Mouse (Mus musculus): ENCODE results near the gene Gal3st1. TPM values are rescaled to one million over a fixed set of nuclear protein-coding genes. Genes with fewer than 3 reads are reported as not detected.

Gal3st1 gene
- total RNA-seq, 2 experiments from 2014 or later = 9.8 to 9.9 TPM

DNA sequence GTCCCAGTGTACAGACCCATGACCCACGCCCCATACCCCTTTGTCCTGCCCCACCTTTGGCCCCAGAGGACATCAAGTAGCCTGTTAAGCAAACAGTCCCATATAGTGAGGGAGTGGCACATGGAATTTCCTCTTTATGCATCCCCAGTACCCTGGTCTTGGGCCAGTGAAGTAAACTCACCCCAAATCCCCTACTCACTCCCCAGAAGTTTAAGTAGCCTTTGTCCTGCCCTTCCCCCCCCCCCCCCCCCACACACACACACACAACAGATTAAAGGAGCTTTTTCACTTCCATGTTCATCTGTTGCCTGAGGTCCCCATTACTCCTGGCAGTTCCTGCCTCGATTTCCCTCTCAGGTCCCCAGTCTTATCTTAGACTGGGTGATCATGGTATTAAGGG, 39.9 kb downstream of the Gal3st1 start:
- Histone ChIP-seq H3K27ac (no peak overlapping the region), H3K4me3 (no peak overlapping the region)
- no peak for DNase-seq (ENCODE audit: extremely low spot score in 1 of 2, low spot score in 2 of 2)
- intact Hi-C loops (cut with DNase I) = no loop called here
- TF ChIP-seq CTCF (IDR thresholded peaks at IDR 0.05) = no peak

- DNase-seq (ENCODE audit: extremely low spot score in 1 of 2, low spot score in 2 of 2) = no peak
- TF ChIP-seq CTCF (IDR thresholded peaks at IDR 0.05) = no peak
- Histone ChIP-seq H3K27ac (no peak overlapping the region), H3K4me3 (no peak overlapping the region)
- intact Hi-C loops (cut with DNase I) = no loop called here
Measured at GRCm38 (mm10) chr11:4027066-4027465, 43.6 kb downstream of the Gal3st1 start.

DNA sequence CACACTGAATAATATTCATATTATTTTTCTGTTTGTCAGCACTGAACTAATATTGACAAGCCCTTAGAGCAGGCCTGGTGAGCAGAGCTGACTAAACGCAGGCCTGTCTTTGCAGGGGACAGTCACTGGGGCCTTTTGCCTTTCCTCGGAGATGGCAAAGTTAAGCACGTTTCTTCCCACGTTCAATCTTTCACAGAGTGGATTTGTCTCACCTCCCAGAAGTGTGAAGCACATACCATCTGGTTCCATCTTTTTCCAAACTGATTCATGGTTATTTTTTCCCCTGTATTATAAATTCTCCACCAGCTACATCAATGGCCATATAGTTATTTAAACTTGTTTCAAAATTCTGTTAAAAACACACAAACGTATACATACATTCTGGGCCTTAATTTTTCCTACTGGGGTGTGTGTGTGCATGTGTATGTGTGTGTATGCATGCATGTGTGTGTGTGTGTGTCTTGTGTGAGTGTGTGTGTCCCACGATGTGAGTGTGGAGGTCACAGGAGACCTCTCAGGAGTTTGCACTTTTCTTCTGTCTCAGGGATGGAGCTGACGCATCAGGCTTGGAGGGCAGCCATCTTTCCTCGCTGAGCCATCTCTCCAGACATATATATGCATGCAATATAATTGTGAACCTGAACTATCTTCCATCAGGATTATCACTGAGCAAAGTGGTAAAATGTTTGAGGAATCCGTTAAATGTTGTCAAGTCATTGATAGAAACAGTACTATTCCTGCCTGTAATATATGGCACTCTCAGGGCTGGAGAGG, 44.3 kb downstream of the Gal3st1 start:
- H3K27ac ChIP-seq = no peak overlapping the region
- intact Hi-C loops (cut with DNase I) = no loop called here
- no peak for TF ChIP-seq CTCF (IDR thresholded peaks at IDR 0.05)
- no peak overlapping the region for H3K4me3 ChIP-seq
- DNase-seq (ENCODE audit: extremely low spot score in 1 of 2, low spot score in 2 of 2) = peak in 1 of 2 experiments; percentile 32

GRCm38 (mm10) chr11:4029343-4029742, 45.9 kb downstream of the Gal3st1 start:
- TF ChIP-seq CTCF (IDR thresholded peaks at IDR 0.05) = no peak; the same call in 1 of the 2 replicates
- intact Hi-C loops (cut with DNase I) = no loop called here
- no peak for DNase-seq (ENCODE audit: extremely low spot score in 1 of 2, low spot score in 2 of 2)
- Histone ChIP-seq H3K27ac (no peak overlapping the region), H3K4me3 (no peak overlapping the region)

DNA sequence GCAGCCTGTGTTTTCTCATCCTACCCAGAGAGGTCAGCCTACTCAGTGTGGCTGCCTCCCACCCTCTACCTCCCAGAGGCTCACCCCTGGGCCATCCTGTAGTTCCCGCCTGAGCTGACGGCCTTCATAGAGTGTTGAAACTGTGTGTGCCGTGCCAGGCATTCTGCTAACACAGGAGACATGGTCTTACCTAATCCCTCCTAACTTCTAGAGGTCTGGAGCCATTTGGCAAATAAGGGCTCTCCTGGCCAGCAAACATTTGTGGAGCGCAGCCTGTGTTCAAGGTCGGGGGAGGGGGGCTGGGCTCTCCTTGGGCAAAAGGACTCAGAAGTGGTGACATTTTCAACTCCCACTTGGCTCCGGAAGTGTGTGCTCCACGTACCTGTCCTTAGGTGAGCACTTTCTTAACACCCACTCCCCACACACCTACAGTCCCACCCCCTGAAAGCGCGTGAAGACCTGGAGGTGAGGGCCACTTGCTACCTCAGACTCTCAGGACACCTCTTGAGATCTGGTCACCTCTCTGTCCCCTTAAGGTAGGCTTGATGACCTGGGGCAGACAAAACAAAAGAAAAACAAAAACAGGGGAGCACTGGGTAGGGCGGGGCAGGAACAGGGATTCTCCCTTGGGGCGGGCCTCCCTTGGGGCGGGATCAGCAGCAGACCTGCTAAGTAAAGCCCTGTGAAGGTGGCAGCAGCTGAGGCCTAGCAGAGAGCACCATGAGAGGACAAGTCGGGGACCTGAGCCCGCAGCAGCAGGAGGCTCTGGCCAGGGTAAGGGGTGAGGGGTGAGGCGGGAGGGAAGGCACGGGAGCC, 47.9 kb downstream of the Gal3st1 start, which contains the start of gene Sec14l4:
Gene Sec14l4, plus strand, starts transcription at position 337 of the 816 bp plus-strand sequence.
- no peak within 1 kb of the TSS for H3K4me3 ChIP-seq
- H3K27ac ChIP-seq = no peak within 1 kb of the TSS
- intact Hi-C loops (cut with DNase I) = no loop called here
- DNase-seq (ENCODE audit: extremely low spot score in 1 of 2, low spot score in 2 of 2) = no peak
- no peak for TF ChIP-seq CTCF (IDR thresholded peaks at IDR 0.05)

DNA sequence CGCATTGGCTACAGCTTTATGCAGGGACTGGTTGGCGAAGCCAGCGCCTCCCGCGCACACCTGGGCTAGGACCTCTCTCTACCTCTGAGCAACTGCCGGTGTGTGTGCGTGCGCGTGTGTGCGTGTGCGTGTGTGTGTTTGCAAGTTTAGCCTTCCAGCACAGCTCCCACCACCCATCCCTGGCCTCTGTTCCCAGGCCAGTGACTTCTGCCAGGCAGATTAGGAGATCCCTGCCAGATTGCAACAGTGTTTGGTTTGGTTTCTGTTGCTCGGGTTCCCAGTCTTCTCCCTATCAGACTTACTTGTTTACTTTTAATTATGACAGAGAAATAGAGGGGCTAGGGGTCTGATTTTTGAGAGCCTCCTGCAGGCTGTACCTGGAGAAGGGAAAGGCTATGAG, 48.5 kb downstream of the Gal3st1 start:
- no peak for DNase-seq (ENCODE audit: extremely low spot score in 1 of 2, low spot score in 2 of 2)
- Histone ChIP-seq H3K4me3 (no peak overlapping the region), H3K27ac (no peak overlapping the region)
- no peak for TF ChIP-seq CTCF (IDR thresholded peaks at IDR 0.05)
- intact Hi-C loops (cut with DNase I) = no loop called here

DNA sequence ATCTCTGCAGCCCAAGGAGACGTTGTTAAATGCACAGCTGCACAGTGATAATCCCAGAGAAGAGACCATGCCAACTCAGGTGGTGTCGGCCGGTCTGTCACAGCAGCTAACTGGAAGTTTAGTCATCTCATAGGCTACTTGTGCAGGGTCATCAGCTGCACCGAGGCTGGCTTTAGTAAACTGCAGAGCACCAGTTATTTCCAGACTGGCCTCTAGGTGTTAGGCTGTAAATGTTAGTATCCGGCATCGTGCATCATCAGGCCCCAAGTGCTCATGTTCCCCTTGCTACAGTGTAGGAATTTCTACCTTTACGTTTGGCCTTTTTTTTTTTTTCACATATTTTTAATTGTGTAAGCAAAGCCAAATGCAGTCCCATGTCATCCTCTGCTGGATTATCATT, 50.0 kb downstream of the Gal3st1 start:
- no peak for DNase-seq (ENCODE audit: extremely low spot score in 1 of 2, low spot score in 2 of 2)
- H3K27ac ChIP-seq = no peak overlapping the region
- TF ChIP-seq CTCF (IDR thresholded peaks at IDR 0.05) = no peak
- intact Hi-C loops (cut with DNase I) = no loop called here
- H3K4me3 ChIP-seq = no peak overlapping the region

- DNase-seq (ENCODE audit: extremely low spot score in 1 of 2, low spot score in 2 of 2) = no peak
- no peak for TF ChIP-seq CTCF (IDR thresholded peaks at IDR 0.05)
- Histone ChIP-seq H3K4me3 (no peak overlapping the region), H3K27ac (no peak overlapping the region)
- intact Hi-C loops (cut with DNase I) = no loop called here
Measured at GRCm38 (mm10) chr11:4034169-4034568, 50.7 kb downstream of the Gal3st1 start.

DNA sequence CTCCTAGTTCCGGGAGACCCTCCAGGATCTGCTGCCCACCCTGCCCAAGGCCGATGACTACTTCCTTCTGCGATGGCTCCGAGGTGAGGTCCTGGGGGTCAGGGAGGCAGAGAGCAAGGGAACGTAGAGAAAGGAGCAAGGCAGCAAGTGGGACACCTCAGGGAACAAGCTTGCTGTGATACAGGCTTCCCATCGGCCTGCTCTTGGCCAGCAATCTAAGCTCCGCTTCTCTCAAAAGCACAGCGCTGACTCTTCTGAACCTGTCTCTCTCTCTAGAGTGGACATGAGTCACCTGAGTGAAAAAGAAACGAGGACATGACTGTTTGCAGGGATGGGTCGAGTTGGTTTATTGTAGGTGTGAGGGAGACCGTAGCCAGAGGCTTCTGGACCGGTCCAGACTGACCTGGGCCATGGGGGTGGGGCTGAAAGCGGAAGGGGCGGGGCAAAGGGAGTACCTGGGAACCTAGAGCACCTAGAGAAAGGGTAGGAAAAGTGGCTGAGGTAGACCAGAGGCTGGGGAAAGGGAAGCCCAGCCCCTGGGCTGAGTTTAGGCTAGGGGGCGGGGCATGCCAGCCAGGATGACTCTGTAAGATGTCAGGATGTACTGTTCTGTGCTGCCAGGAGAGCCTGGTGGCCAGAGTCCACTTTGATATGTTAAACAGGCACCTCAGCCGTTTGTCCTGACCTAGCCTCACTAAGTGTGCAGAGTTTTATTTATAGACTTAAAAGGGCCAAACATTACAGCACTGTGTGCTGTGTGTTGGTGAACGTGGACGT, 51.9 kb downstream of the Gal3st1 start:
- intact Hi-C loops (cut with DNase I) = no loop called here
- Histone ChIP-seq H3K27ac (no peak overlapping the region), H3K4me3 (no peak overlapping the region)
- TF ChIP-seq CTCF (IDR thresholded peaks at IDR 0.05) = no peak
- no peak for DNase-seq (ENCODE audit: extremely low spot score in 1 of 2, low spot score in 2 of 2)

DNA sequence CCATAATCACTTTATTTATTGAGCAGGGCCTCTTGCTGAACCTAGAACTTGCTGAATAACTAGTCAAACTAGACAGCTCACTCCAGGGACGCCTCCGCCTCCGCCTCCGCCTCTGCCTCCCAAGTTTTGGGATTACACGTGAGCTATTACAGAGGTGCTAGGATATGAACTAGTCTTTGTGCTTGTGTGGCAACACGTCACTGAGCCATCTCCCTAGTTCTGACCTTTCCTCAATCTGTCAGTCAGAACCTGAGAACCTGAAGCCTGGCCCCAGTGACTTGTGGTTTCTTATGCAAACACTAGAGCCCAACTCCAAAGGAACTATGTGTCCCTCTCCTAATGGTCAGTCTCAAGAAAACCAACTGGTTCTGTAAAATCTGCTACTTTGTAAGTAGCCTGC, 52.5 kb downstream of the Gal3st1 start:
- no peak overlapping the region for H3K4me3 ChIP-seq
- DNase-seq (ENCODE audit: extremely low spot score in 1 of 2, low spot score in 2 of 2) = no peak
- no peak overlapping the region for H3K27ac ChIP-seq
- intact Hi-C loops (cut with DNase I) = no loop called here
- no peak for TF ChIP-seq CTCF (IDR thresholded peaks at IDR 0.05)

GRCm38 (mm10) chr11:4036365-4037084, 53.1 kb downstream of the Gal3st1 start:
- no peak for DNase-seq (ENCODE audit: extremely low spot score in 1 of 2, low spot score in 2 of 2)
- intact Hi-C loops (cut with DNase I) = no loop called here
- no peak for TF ChIP-seq CTCF (IDR thresholded peaks at IDR 0.05)
- Histone ChIP-seq H3K27ac (no peak overlapping the region), H3K4me3 (no peak overlapping the region)

Data from left cerebral cortex, adult 2 months (tissue).